Mouse (Mus musculus): ENCODE data around the gene Trim17. TPM values are rescaled to one million over a fixed set of nuclear protein-coding genes. Genes with fewer than 3 reads are reported as not detected.

Trim17 gene
- polyA plus RNA-seq (2012; rRNA removed; ENCODE audit: low replicate concordance), result 0.23 and 0.53 TPM in 2 replicates

GRCm38 (mm10) chr11:58954420-58955142 lies at the start of gene Trim17, which contains the start of gene Hist3h2a:
Gene Trim17, plus strand, starts transcription at chr11:58954685.
Gene Hist3h2a, plus strand, starts transcription at chr11:58954685.

GRCm38 (mm10) chr11:58917745-58918366 lies 36.6 kb upstream of the Trim17 start, which contains the start of gene Btnl10:
Gene Btnl10, plus strand, starts transcription at chr11:58917908.

GRCm38 (mm10) chr11:58938322-58939087 lies 16.0 kb upstream of the Trim17 start, which contains the start of gene Rnf187:
Gene Rnf187, minus strand, starts transcription at chr11:58938916.

GRCm38 (mm10) chr11:58948542-58949479 lies 5.7 kb upstream of the Trim17 start, which contains the start of gene Hist3h2ba:
Gene Hist3h2ba, plus strand, starts transcription at chr11:58948920.

GRCm38 (mm10) chr11:58978027-58978705 lies 23.7 kb downstream of the Trim17 start, which contains the start of gene Trim11:
Gene Trim11, plus strand, starts transcription at chr11:58978093.

Other genes starting within 250 kb of the Trim17 start
- not detected in 2 replicates for gene Olfr318, start 230.7 kb upstream of the Trim17 start, polyA plus RNA-seq (2012; rRNA removed; ENCODE audit: low replicate concordance)
- not detected in 2 replicates for gene Olfr317, start 215.5 kb upstream of the Trim17 start, polyA plus RNA-seq (2012; rRNA removed; ENCODE audit: low replicate concordance)
- gene Olfr316, start 202.0 kb upstream of the Trim17 start, polyA plus RNA-seq (2012; rRNA removed; ENCODE audit: low replicate concordance), result not detected in 2 replicates
- gene Olfr315, start 181.5 kb upstream of the Trim17 start, polyA plus RNA-seq (2012; rRNA removed; ENCODE audit: low replicate concordance), result not detected in 2 replicates
- gene Olfr314, start 171.7 kb upstream of the Trim17 start, polyA plus RNA-seq (2012; rRNA removed; ENCODE audit: low replicate concordance), result not detected in 2 replicates
- 0.62 TPM in 1 of 2 replicates, not detected in the other for gene Fam183b, start 152.7 kb upstream of the Trim17 start, polyA plus RNA-seq (2012; rRNA removed; ENCODE audit: low replicate concordance)
- gene Olfr313, start 139.7 kb upstream of the Trim17 start, polyA plus RNA-seq (2012; rRNA removed; ENCODE audit: low replicate concordance), result not detected in 2 replicates
- gene Olfr312, start 125.4 kb upstream of the Trim17 start, polyA plus RNA-seq (2012; rRNA removed; ENCODE audit: low replicate concordance), result not detected in 2 replicates
- gene Olfr311, start 115.4 kb upstream of the Trim17 start, polyA plus RNA-seq (2012; rRNA removed; ENCODE audit: low replicate concordance), result not detected in 2 replicates
- 2.2 and 4.6 TPM in 2 replicates for gene Gm12258, start 107.5 kb upstream of the Trim17 start, polyA plus RNA-seq (2012; rRNA removed; ENCODE audit: low replicate concordance)
- 2.4 and 5.2 TPM in 2 replicates for gene 2810021J22Rik, start 87.5 kb upstream of the Trim17 start, polyA plus RNA-seq (2012; rRNA removed; ENCODE audit: low replicate concordance)
- gene Zfp39, start 50.5 kb upstream of the Trim17 start, polyA plus RNA-seq (2012; rRNA removed; ENCODE audit: low replicate concordance), result 0.98 and 1.5 TPM in 2 replicates
- gene Btnl10, start 36.8 kb upstream of the Trim17 start, polyA plus RNA-seq (2012; rRNA removed; ENCODE audit: low replicate concordance), result not detected in 2 replicates
- 207 and 342 TPM in 2 replicates for gene Rnf187, start 15.8 kb upstream of the Trim17 start, polyA plus RNA-seq (2012; rRNA removed; ENCODE audit: low replicate concordance)
- 2.9 and 6.0 TPM in 2 replicates for gene Hist3h2ba, start 5.8 kb upstream of the Trim17 start, polyA plus RNA-seq (2012; rRNA removed; ENCODE audit: low replicate concordance)
- 15.2 and 22.0 TPM in 2 replicates for gene Hist3h2a, start within 50 bp of the Trim17 start, polyA plus RNA-seq (2012; rRNA removed; ENCODE audit: low replicate concordance)
- 25.9 and 52.2 TPM in 2 replicates for gene Trim11, start 23.4 kb downstream of the Trim17 start, polyA plus RNA-seq (2012; rRNA removed; ENCODE audit: low replicate concordance)
- 1.3 and 104 TPM in 2 replicates for gene Obscn, start 181.7 kb downstream of the Trim17 start, polyA plus RNA-seq (2012; rRNA removed; ENCODE audit: low replicate concordance)
- gene Iba57, start 209.1 kb downstream of the Trim17 start, polyA plus RNA-seq (2012; rRNA removed; ENCODE audit: low replicate concordance), result 5.2 and 6.4 TPM in 2 replicates
- gene Gjc2, start 228.5 kb downstream of the Trim17 start, polyA plus RNA-seq (2012; rRNA removed; ENCODE audit: low replicate concordance), result 1.1 and 1.7 TPM in 2 replicates
- gene Guk1, start 237.5 kb downstream of the Trim17 start, polyA plus RNA-seq (2012; rRNA removed; ENCODE audit: low replicate concordance), result 67.8 and 99.7 TPM in 2 replicates
- 50.8 and 54.3 TPM in 2 replicates for gene Mrpl55, start 247.8 kb downstream of the Trim17 start, polyA plus RNA-seq (2012; rRNA removed; ENCODE audit: low replicate concordance)